Mouse (Mus musculus) MEL (cell line): Measurements from ENCODE around the gene Hacd2. TPM values are rescaled to one million over a fixed set of nuclear protein-coding genes. Genes with fewer than 3 reads are reported as not detected.

Source experiments
- DNase-seq: peaks from one replicate; pipeline ENCODE4 v3.0.0; 2011; ENCODE audit warnings: low read depth, low spot score
- H3K27ac ChIP-seq: 2 replicates; pipeline ENCODE4 v1.5.1; 2012; ENCODE audit warnings: low read depth, mild to moderate bottlenecking, control low read depth, low read length, moderate library complexity; ENCODE audit not compliant: control insufficient read depth
- H3K27me3 ChIP-seq, 2 experiments: fragments of 150-350 bp in 1 of 2; sonication (generic) in 1 of 2; 2 replicates each; pipeline ENCODE4 v1.6.1; 2012; ENCODE audit warnings: low read length in 2 of 2, mild to moderate bottlenecking in 2 of 2, improper control_type of control experiment in 1 of 2, moderate library complexity in 1 of 2; ENCODE audit not compliant: insufficient read depth in 2 of 2, control insufficient read depth in 1 of 2
- H3K36me3 ChIP-seq, 2 experiments: 2 replicates each; pipeline ENCODE4 v1.6.1; 2012 to 2014; ENCODE audit warnings: low read length in 2 of 2, improper control_type of control experiment in 1 of 2, inconsistent platforms in 1 of 2, mild to moderate bottlenecking in 1 of 2; ENCODE audit not compliant: insufficient read depth in 2 of 2, control insufficient read depth in 1 of 2
- H3K4me1 ChIP-seq, 2 experiments: fragments of 150-350 bp in 1 of 2; sonication (generic) in 1 of 2; 2 replicates each; pipeline ENCODE4 v1.6.1; 2012; ENCODE audit warnings: low read length in 2 of 2, improper control_type of control experiment in 1 of 2, mild to moderate bottlenecking in 1 of 2; ENCODE audit not compliant: insufficient read depth in 2 of 2, control insufficient read depth in 1 of 2
- H3K4me3 ChIP-seq, 2 experiments: fragments of 150-350 bp in 1 of 2; sonication (generic) in 1 of 2; 2 replicates each; pipeline ENCODE4 v1.5.1; 2012; ENCODE audit warnings: low read depth in 2 of 2, low read length in 2 of 2, mild to moderate bottlenecking in 2 of 2, moderate library complexity in 2 of 2, control low read depth in 1 of 2, improper control_type of control experiment in 1 of 2; ENCODE audit not compliant: control insufficient read depth in 1 of 2, insufficient read depth in 1 of 2
- H3K79me2 ChIP-seq: 2 replicates; pipeline ENCODE4 v1.6.1; 2012; ENCODE audit warnings: mild to moderate bottlenecking, low read length, moderate library complexity; ENCODE audit not compliant: control insufficient read depth, poor library complexity, insufficient read depth
- H3K9ac ChIP-seq: 2 replicates; pipeline ENCODE4 v1.6.1; 2012; ENCODE audit warnings: low read depth, mild to moderate bottlenecking, control low read depth, low read length, moderate library complexity; ENCODE audit not compliant: control insufficient read depth, poor library complexity, severe bottlenecking
- H3K9me3 ChIP-seq: fragments of 150-350 bp; sonication (generic); replicated peaks from 2 replicates; pipeline ENCODE4 v1.6.1; 2012; ENCODE audit warnings: mild to moderate bottlenecking, low read length, improper control_type of control experiment, moderate library complexity; ENCODE audit not compliant: insufficient read depth
- CHD2 ChIP-seq: IDR thresholded peaks from 2 replicates; pipeline ENCODE4 v1.6.1; 2011; ENCODE audit warnings: low read length, improper control_type of control experiment
- CTCF ChIP-seq, 3 experiments: IDR thresholded peaks in 2 of 3; conservative IDR thresholded peaks in 1 of 3; 2 replicates each; pipeline ENCODE4 v1.5.1; 2011 to 2012; ENCODE audit warnings: low read length in 3 of 3, low read depth in 2 of 3, mild to moderate bottlenecking in 2 of 3, improper control_type of control experiment in 1 of 3, inconsistent platforms in 1 of 3, mixed read lengths in 1 of 3, moderate library complexity in 1 of 3; ENCODE audit not compliant: control insufficient read depth in 1 of 3, insufficient read depth in 1 of 3, poor library complexity in 1 of 3, severe bottlenecking in 1 of 3
- ELF1 ChIP-seq: IDR thresholded peaks from 2 replicates; pipeline ENCODE4 v1.6.1; 2014; ENCODE audit warnings: low read depth, mild to moderate bottlenecking, inconsistent platforms, low read length, improper control_type of control experiment, moderate library complexity
- EP300 ChIP-seq, 2 experiments: IDR thresholded peaks; 2 replicates each; pipeline ENCODE4 v1.6.1; 2011; ENCODE audit warnings: improper control_type of control experiment in 2 of 2, low read length in 2 of 2, low read depth in 1 of 2, mild to moderate bottlenecking in 1 of 2
- GATA1 ChIP-seq: IDR thresholded peaks from 2 replicates; pipeline ENCODE4 v1.6.1; 2011; ENCODE audit warnings: low read depth, low read length, improper control_type of control experiment
- KAT2A ChIP-seq: conservative IDR thresholded peaks from 2 replicates; pipeline ENCODE4 v1.6.1; 2012; ENCODE audit warnings: low read depth, low read length, improper control_type of control experiment, inconsistent platforms
- MAZ ChIP-seq: IDR thresholded peaks from 2 replicates; pipeline ENCODE4 v1.6.1; 2012; ENCODE audit warnings: low read depth, mild to moderate bottlenecking, inconsistent platforms, low read length, improper control_type of control experiment
- MXI1 ChIP-seq: IDR thresholded peaks from 2 replicates; pipeline ENCODE4 v1.6.1; 2011; ENCODE audit warnings: mild to moderate bottlenecking, low read depth, low read length, improper control_type of control experiment
- MYB ChIP-seq: IDR thresholded peaks from 2 replicates; pipeline ENCODE4 v1.6.1; 2011; ENCODE audit warnings: mild to moderate bottlenecking, low read depth, low read length, improper control_type of control experiment
- MYC ChIP-seq: IDR thresholded peaks from 2 replicates; pipeline ENCODE4 v1.6.1; 2011; ENCODE audit warnings: low read depth, mild to moderate bottlenecking, low read length, improper control_type of control experiment, moderate library complexity
- NELFE ChIP-seq: IDR thresholded peaks from 2 replicates; pipeline ENCODE4 v1.6.1; 2011; ENCODE audit warnings: low read depth, low read length, improper control_type of control experiment
- NRF1 ChIP-seq: IDR thresholded peaks from 2 replicates; pipeline ENCODE4 v1.6.1; 2014; ENCODE audit warnings: low read depth, mild to moderate bottlenecking, inconsistent platforms, low read length, improper control_type of control experiment, moderate library complexity; ENCODE audit not compliant: poor library complexity, insufficient read depth, severe bottlenecking
- POLR2A ChIP-seq, 2 experiments: IDR thresholded peaks; 2 replicates each; pipeline ENCODE4 v1.6.1; 2011 to 2012; ENCODE audit warnings: low read length in 2 of 2, mild to moderate bottlenecking in 2 of 2, control low read depth in 1 of 2, improper control_type of control experiment in 1 of 2, low read depth in 1 of 2, moderate library complexity in 1 of 2; ENCODE audit not compliant: control insufficient read depth in 1 of 2, insufficient read depth in 1 of 2, poor library complexity in 1 of 2
- POLR2AphosphoS2 ChIP-seq: IDR thresholded peaks from 2 replicates; pipeline ENCODE4 v1.6.1; 2011; ENCODE audit warnings: low read length, improper control_type of control experiment
- POLR2AphosphoS5 ChIP-seq: IDR thresholded peaks from 2 replicates; pipeline ENCODE4 v1.6.1; 2012; ENCODE audit warnings: low read depth, borderline replicate concordance, mild to moderate bottlenecking, inconsistent platforms, low read length, moderate library complexity, mixed read lengths
- RCOR1 ChIP-seq: IDR thresholded peaks from 2 replicates; pipeline ENCODE4 v1.6.1; 2012; ENCODE audit warnings: low read depth, mild to moderate bottlenecking, inconsistent platforms, low read length, improper control_type of control experiment
- SMC3 ChIP-seq: IDR thresholded peaks from 2 replicates; pipeline ENCODE4 v1.6.1; 2011; ENCODE audit warnings: low read depth, low read length, improper control_type of control experiment
- TBP ChIP-seq: IDR thresholded peaks from 2 replicates; pipeline ENCODE4 v1.8.0; 2011; ENCODE audit warnings: low read depth, low read length, improper control_type of control experiment
- USF2 ChIP-seq, 2 experiments: IDR thresholded peaks; 2 replicates each; pipeline ENCODE4 v1.6.1; 2011 to 2012; ENCODE audit warnings: improper control_type of control experiment in 2 of 2, low read length in 2 of 2, borderline replicate concordance in 1 of 2, inconsistent platforms in 1 of 2, low read depth in 1 of 2, mild to moderate bottlenecking in 1 of 2; ENCODE audit not compliant: insufficient read depth in 1 of 2
- ZC3H11A ChIP-seq: IDR thresholded peaks from 2 replicates; pipeline ENCODE4 v1.6.1; 2012; ENCODE audit warnings: low read depth, mild to moderate bottlenecking, inconsistent platforms, low read length, improper control_type of control experiment
- ZKSCAN1 ChIP-seq: IDR thresholded peaks from 2 replicates; pipeline ENCODE4 v1.6.1; 2012; ENCODE audit warnings: low read depth, mild to moderate bottlenecking, inconsistent platforms, low read length, improper control_type of control experiment, moderate library complexity
- ZNF384 ChIP-seq: IDR thresholded peaks from 2 replicates; pipeline ENCODE4 v1.6.1; 2012; ENCODE audit warnings: low read depth, mild to moderate bottlenecking, inconsistent platforms, low read length, improper control_type of control experiment
- polyA plus RNA-seq, 2 experiments: library from polyadenylated mRNA; stranded (reverse) in 1 of 2; unstranded in 1 of 2; fragments of >175 nt in 1 of 2; fragments of >200 nt in 1 of 2; gene quantifications; 2 replicates each; pipeline versions ENCODE4 v1.2.1 to v1.2.4; 2012; ENCODE audit warnings: low replicate concordance in 2 of 2, low read depth in 1 of 2; ENCODE audit not compliant: insufficient read length in 2 of 2, insufficient read depth in 1 of 2, missing spikeins in 1 of 2
- total RNA-seq: library from RNA; depleted of rRNA; stranded (reverse); fragments of 300-350 nt; gene quantifications from 2 replicates; pipeline ENCODE4 v1.2.3, GENCODE M21; 2012

Gene Hacd2
- total and polyA plus RNA-seq, 3 experiments = 16.9 to 40.3 TPM; not detected in 1

DNA sequence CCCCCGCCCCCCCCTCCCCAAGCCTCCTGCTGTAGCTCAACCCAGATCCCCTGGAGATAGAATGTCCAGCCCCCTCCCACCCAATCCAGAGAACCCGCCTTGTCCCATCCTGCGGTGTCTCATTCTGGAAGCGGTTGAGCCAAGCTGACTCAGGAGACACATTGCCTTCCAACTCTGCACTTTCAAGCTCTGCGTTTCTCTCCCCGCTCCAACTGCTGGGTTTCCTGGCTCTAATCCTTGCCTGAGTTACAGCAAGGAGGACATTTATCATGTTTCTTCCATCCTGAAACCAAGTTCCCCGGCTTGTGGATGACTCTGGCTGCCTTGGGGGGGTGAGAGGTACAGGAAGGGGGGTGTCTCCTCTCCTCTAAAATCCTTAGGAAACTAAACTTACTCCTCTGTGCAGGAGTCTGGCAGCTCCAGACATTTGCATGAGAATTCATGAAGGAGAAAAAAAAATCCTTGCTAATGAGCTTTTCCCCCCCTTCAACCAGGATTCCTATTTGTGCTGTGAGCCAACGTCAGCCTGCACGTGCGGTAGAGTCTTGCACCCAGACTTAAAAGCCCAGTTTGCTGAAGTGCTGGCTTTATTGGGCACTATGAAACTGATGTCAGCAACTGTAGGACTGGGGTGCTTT is 21.2 kb upstream of the Hacd2 start:
- Histone ChIP-seq H3K79me2 (no peaks in the 10 kb centered on the region), H3K9me3 (no peaks in the 10 kb centered on the region), H3K27ac (no peak overlapping the region), H3K4me1 (no peaks in the 10 kb centered on the region), H3K9ac (no peak overlapping the region), H3K27me3 (no peaks in the 10 kb centered on the region; a peak in 1 of 4 replicates), H3K4me3 (no peak overlapping the region), H3K36me3 (no peaks in the 10 kb centered on the region)
- no peak for DNase-seq
- no peak for TF ChIP-seq KAT2A
- no peak for TF ChIP-seq ZNF384
- TF ChIP-seq NRF1 = no peak
- no peak for TF ChIP-seq POLR2AphosphoS2
- no peak for TF ChIP-seq POLR2A (IDR thresholded peaks at IDR 0.05; ENCODE audit: control insufficient read depth in 1 of 2, insufficient read depth in 1 of 2, low read depth in 1 of 2, low read length in 2 of 2, poor library complexity in 1 of 2)
- no peak for TF ChIP-seq EP300 (IDR thresholded peaks at IDR 0.05; ENCODE audit: low read depth in 1 of 2, low read length in 2 of 2)
- TF ChIP-seq CHD2 = no peak
- no peak for TF ChIP-seq ZC3H11A
- TF ChIP-seq CTCF (IDR thresholded peaks at IDR 0.05 in 2 of 3, conservative IDR thresholded peaks at IDR 0.05 in 1 of 3; ENCODE audit: control insufficient read depth in 1 of 3, insufficient read depth in 1 of 3, low read depth in 2 of 3, low read length in 3 of 3, poor library complexity in 1 of 3, severe bottlenecking in 1 of 3) = no peak
- no peak for TF ChIP-seq GATA1
- TF ChIP-seq MYB = no peak
- TF ChIP-seq NELFE = no peak
- no peak for TF ChIP-seq TBP

DNA sequence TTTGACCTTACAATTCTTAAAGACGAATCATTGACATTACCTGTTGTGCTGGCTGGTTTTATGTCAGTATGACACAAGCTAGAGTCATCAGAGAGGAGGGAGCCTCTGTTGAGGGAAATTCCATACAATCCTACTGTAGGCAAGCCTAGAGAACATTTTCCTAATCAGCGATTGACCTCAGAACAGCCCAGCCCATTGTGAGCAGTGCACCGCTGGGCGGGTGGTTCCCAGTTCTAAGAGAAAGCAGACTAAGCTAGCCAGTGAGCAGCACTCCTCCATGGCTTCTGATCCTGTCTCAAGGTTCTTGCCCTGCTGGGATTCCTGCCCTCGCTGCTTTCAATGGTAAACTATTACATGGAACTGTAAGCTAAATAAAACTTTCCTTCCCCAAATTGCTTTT is 17.9 kb upstream of the Hacd2 start:
- Histone ChIP-seq H3K4me1 (no peaks in the 10 kb centered on the region), H3K4me3 (no peak overlapping the region), H3K79me2 (no peaks in the 10 kb centered on the region), H3K9me3 (no peaks in the 10 kb centered on the region), H3K36me3 (no peaks in the 10 kb centered on the region), H3K27me3 (no peaks in the 10 kb centered on the region; a peak in 1 of 4 replicates), H3K27ac (no peak overlapping the region), H3K9ac (no peak overlapping the region)
- DNase-seq = no peak
- TF ChIP-seq SMC3 = no peak
- TF ChIP-seq ZNF384 = no peak
- TF ChIP-seq ELF1 = no peak
- TF ChIP-seq MYC = no peak
- no peak for TF ChIP-seq USF2 (IDR thresholded peaks at IDR 0.05; ENCODE audit: borderline replicate concordance in 1 of 2, insufficient read depth in 1 of 2, low read depth in 1 of 2, low read length in 2 of 2)
- no peak for TF ChIP-seq ZC3H11A
- no peak for TF ChIP-seq ZKSCAN1
- TF ChIP-seq MAZ = no peak
- no peak for TF ChIP-seq KAT2A
- TF ChIP-seq GATA1 = no peak
- no peak for TF ChIP-seq POLR2AphosphoS2
- TF ChIP-seq NRF1 = no peak
- TF ChIP-seq POLR2AphosphoS5 = no peak
- TF ChIP-seq MXI1 = no peak
- no peak for TF ChIP-seq RCOR1
